Mouse (Mus musculus) myocyte (in vitro differentiated cells): Measurements from ENCODE around the gene Fopnl. TPM values are rescaled to one million over a fixed set of nuclear protein-coding genes. Genes with fewer than 3 reads are reported as not detected.

Experiments
- H3K27me3 ChIP-seq: one replicate; pipeline ENCODE4 v1.6.1; 2011; ENCODE audit not compliant: control insufficient read depth, insufficient read depth, insufficient read length
- H3K36me3 ChIP-seq: one replicate; pipeline ENCODE4 v1.6.1; 2011; ENCODE audit not compliant: control insufficient read depth, insufficient read depth
- H3K4me2 ChIP-seq: one replicate; pipeline ENCODE4 v1.6.1; 2011; ENCODE audit warnings: low read depth, control low read depth
- H3K4me3 ChIP-seq: one replicate; pipeline ENCODE4 v1.5.1; 2011; ENCODE audit warnings: mild to moderate bottlenecking, control low read depth, moderate library complexity
- H3K79me2 ChIP-seq: one replicate; pipeline ENCODE4 v1.6.1; 2011; ENCODE audit not compliant: control insufficient read depth, insufficient read depth
- H3ac ChIP-seq: one replicate; pipeline ENCODE4 v1.6.1; 2011; ENCODE audit not compliant: control insufficient read depth, insufficient read length
- CEBPB ChIP-seq: IDR thresholded peaks from 2 replicates; pipeline ENCODE4 v1.6.1; 2011; ENCODE audit warnings: mild to moderate bottlenecking, moderate library complexity; ENCODE audit not compliant: poor library complexity, insufficient read depth, severe bottlenecking
- E2F4 ChIP-seq: IDR thresholded peaks from one replicate; pipeline ENCODE4 v1.6.1; 2011; ENCODE audit warnings: mild to moderate bottlenecking, control low read depth, moderate library complexity; ENCODE audit not compliant: insufficient read depth
- MAX ChIP-seq: IDR thresholded peaks from one replicate; pipeline ENCODE4 v1.6.1; 2011; ENCODE audit warnings: low read depth, mild to moderate bottlenecking, control low read depth
- MYOD1 ChIP-seq, 3 experiments: IDR thresholded peaks; one replicate each; pipeline ENCODE4 v1.6.1; 2011; ENCODE audit warnings: control low read depth in 2 of 3, low read depth in 2 of 3, mild to moderate bottlenecking in 2 of 3, moderate library complexity in 1 of 3; ENCODE audit not compliant: insufficient read length in 2 of 3, control insufficient read depth in 1 of 3
- MYOG ChIP-seq, 3 experiments: IDR thresholded peaks; one replicate each; pipeline ENCODE4 v1.6.1; 2011; ENCODE audit warnings: control low read depth in 2 of 3, low read depth in 2 of 3, mild to moderate bottlenecking in 2 of 3; ENCODE audit not compliant: insufficient read length in 2 of 3, control insufficient read depth in 1 of 3, insufficient read depth in 1 of 3
- POLR2A ChIP-seq: IDR thresholded peaks from one replicate; pipeline ENCODE4 v1.6.1; 2011; ENCODE audit warnings: low read depth, mild to moderate bottlenecking, control low read depth, moderate library complexity; ENCODE audit not compliant: insufficient read length
- POLR2AphosphoS2 ChIP-seq: IDR thresholded peaks from one replicate; pipeline ENCODE4 v1.6.1; 2011; ENCODE audit warnings: low read depth, control low read depth; ENCODE audit not compliant: insufficient read length
- REST ChIP-seq: IDR thresholded peaks from one replicate; pipeline ENCODE4 v1.6.1; 2011; ENCODE audit warnings: mild to moderate bottlenecking, control low read depth, moderate library complexity; ENCODE audit not compliant: insufficient read depth, insufficient read length
- SRF ChIP-seq: IDR thresholded peaks from one replicate; pipeline ENCODE4 v1.6.1; 2011; ENCODE audit warnings: low read depth; ENCODE audit not compliant: control insufficient read depth, insufficient read length
- TCF12 ChIP-seq: IDR thresholded peaks from one replicate; pipeline ENCODE4 v1.6.1; 2011; ENCODE audit warnings: mild to moderate bottlenecking, control low read depth; ENCODE audit not compliant: poor library complexity, insufficient read depth, severe bottlenecking
- TCF3 ChIP-seq: IDR thresholded peaks from one replicate; pipeline ENCODE4 v1.6.1; 2011; ENCODE audit warnings: low read depth, control low read depth; ENCODE audit not compliant: insufficient read length
- USF1 ChIP-seq: IDR thresholded peaks from one replicate; pipeline ENCODE4 v1.6.1; 2011; ENCODE audit warnings: low read depth, mild to moderate bottlenecking, control low read depth, moderate library complexity
- polyA plus RNA-seq: library from polyadenylated mRNA; unstranded; fragments of >200 nt; fragmentation: generic; extraction: Trizol; gene quantifications from one replicate; pipeline ENCODE4 v1.2.1, GENCODE M21; 2012; ENCODE audit warnings: missing spikeins

Fopnl gene
- polyA plus RNA-seq: 34.3 TPM

- Histone ChIP-seq H3K36me3 (peaks cover 6% of the 10 kb centered on the region), H3K4me2 (peak within 1 kb of the TSS; percentile 97), H3K27me3 (no peaks in the 10 kb centered on the region), H3ac (peak within 1 kb of the TSS; percentile 35), H3K4me3 (peak within 1 kb of the TSS; percentile 86), H3K79me2 (peaks cover 32% of the 10 kb centered on the region)
- TF ChIP-seq POLR2A: peak; percentile 74
- TF ChIP-seq POLR2AphosphoS2: peak; percentile 74
- TF ChIP-seq E2F4: no peak
Measured at GRCm38 (mm10) chr16:14316884-14317876, at the start of gene Fopnl. Gene Fopnl, minus strand, starts transcription at chr16:14317405.

GRCm38 (mm10) chr16:14366017-14366416 lies 48.8 kb upstream of the Fopnl start:
- no peaks in the 10 kb centered on the region for H3K36me3 ChIP-seq
- no peak overlapping the region for H3K4me3 ChIP-seq
- TF ChIP-seq E2F4 (no peak), MAX (no peak), CEBPB (no peak), MYOD1 (IDR thresholded peaks at IDR 0.05; ENCODE audit: control insufficient read depth in 1 of 3, insufficient read length in 2 of 3, low read depth in 2 of 3) (no peak), USF1 (no peak)
- H3K27me3 ChIP-seq: no peaks in the 10 kb centered on the region
- no peak overlapping the region for H3ac ChIP-seq
- no peak overlapping the region for H3K4me2 ChIP-seq
- H3K79me2 ChIP-seq: peaks cover 92% of the 10 kb centered on the region

GRCm38 (mm10) chr16:14365457-14365856 lies 48.3 kb upstream of the Fopnl start:
- Histone ChIP-seq H3K27me3 (no peaks in the 10 kb centered on the region), H3K79me2 (peaks cover 90% of the 10 kb centered on the region), H3K4me2 (no peak overlapping the region), H3ac (no peak overlapping the region), H3K4me3 (no peak overlapping the region), H3K36me3 (no peaks in the 10 kb centered on the region)
- TF ChIP-seq USF1: no peak
- TF ChIP-seq POLR2A: no peak
- TF ChIP-seq TCF3: no peak
- TF ChIP-seq MYOD1 (IDR thresholded peaks at IDR 0.05; ENCODE audit: control insufficient read depth in 1 of 3, insufficient read length in 2 of 3, low read depth in 2 of 3): no peak
- TF ChIP-seq E2F4: no peak
- TF ChIP-seq MAX: no peak
- no peak for TF ChIP-seq SRF
- TF ChIP-seq MYOG (IDR thresholded peaks at IDR 0.05; ENCODE audit: control insufficient read depth in 1 of 3, insufficient read depth in 1 of 3, insufficient read length in 2 of 3, low read depth in 2 of 3): no peak
- TF ChIP-seq CEBPB: no peak
- TF ChIP-seq REST: no peak
- TF ChIP-seq POLR2AphosphoS2: no peak
- no peak for TF ChIP-seq TCF12

GRCm38 (mm10) chr16:14364066-14364465 lies 46.9 kb upstream of the Fopnl start:
- TF ChIP-seq CEBPB: no peak
- no peak for TF ChIP-seq USF1
- TF ChIP-seq TCF12: no peak
- H3K79me2 ChIP-seq: peaks cover 77% of the 10 kb centered on the region
- H3ac ChIP-seq: no peak overlapping the region
- no peaks in the 10 kb centered on the region for H3K36me3 ChIP-seq
- H3K4me3 ChIP-seq: no peak overlapping the region
- peak overlapping the region; percentile 69 for H3K4me2 ChIP-seq
- no peaks in the 10 kb centered on the region for H3K27me3 ChIP-seq

- TF ChIP-seq REST (no peak), MAX (no peak), MYOG (IDR thresholded peaks at IDR 0.05; ENCODE audit: control insufficient read depth in 1 of 3, insufficient read depth in 1 of 3, insufficient read length in 2 of 3, low read depth in 2 of 3) (no peak), SRF (no peak), MYOD1 (IDR thresholded peaks at IDR 0.05; ENCODE audit: control insufficient read depth in 1 of 3, insufficient read length in 2 of 3, low read depth in 2 of 3) (no peak), TCF3 (no peak), TCF12 (no peak), USF1 (no peak), E2F4 (no peak), POLR2A (no peak), CEBPB (no peak), POLR2AphosphoS2 (no peak)
- Histone ChIP-seq H3K36me3 (no peaks in the 10 kb centered on the region), H3K4me2 (peak overlapping the region; percentile 69), H3K27me3 (no peaks in the 10 kb centered on the region), H3K4me3 (no peak overlapping the region), H3ac (no peak overlapping the region), H3K79me2 (peaks cover 72% of the 10 kb centered on the region)
Measured at GRCm38 (mm10) chr16:14363496-14363895, 46.3 kb upstream of the Fopnl start.
